9 mouse cellular contexts compared by ENCODE assay signal in the genomic region with DNA sequence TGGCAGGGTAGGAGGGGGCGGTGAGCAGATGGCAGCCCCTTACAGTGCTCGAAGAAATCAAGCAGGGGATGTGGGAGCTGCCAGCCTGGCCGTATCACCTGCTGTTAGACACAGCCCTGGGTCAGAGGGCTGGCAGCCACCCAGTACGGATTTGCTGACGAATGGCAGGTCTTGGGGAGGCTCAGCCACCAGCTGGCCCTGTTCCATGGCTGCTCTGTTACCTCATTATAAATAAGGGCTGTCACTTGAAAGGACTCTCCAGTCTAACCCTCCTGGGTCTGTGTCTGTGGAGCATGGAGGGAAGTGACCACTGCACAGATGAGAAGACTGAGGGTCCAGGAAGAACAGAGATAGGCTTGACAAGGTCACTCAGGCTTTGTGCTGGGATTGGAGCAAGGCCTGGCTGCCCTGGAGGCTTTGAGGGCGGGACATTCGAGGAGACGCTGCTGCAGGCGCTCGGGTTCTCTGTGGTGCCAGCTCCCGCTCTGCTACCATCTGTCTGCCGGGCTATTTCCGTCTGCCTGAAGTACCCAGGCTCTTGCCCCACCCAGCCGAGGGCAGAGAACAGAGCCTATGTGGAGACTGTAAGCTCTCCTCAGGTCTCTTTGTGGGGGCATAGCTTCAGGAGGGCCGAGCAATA.
DNase-seq lines count a peak whose midpoint lies in the region.
"Had no signal": no experiment of that assay in that cellular context is flagged by ENCODE, and none has a peak within 500 bp of the region (broad histone marks: within the 10 kb centered on the region; RNA-seq: fewer than 3 reads in every experiment).

No protein-coding gene starts in this region.

- peak; percentile 54 for DNase-seq in layer of hippocampus, adult 9-11 months
- DNase-seq in layer of hippocampus, adult 9-10 months (ENCODE audit: low spot score), result no peak
- peak; percentile 99 for DNase-seq in cerebellum, postnatal 36 days
- peak; percentile 99 for DNase-seq in left cerebral cortex, postnatal 4 days
- DNase-seq in skeletal muscle tissue, adult 2 months (ENCODE audit: low read depth, low spot score), result peak; percentile 45
- no peak for DNase-seq in heart, adult 9 months (ENCODE audit: low spot score in 2 of 2)
- DNase-seq in lung, postnatal 25 days (ENCODE audit: low spot score), result no peak
- no peak for DNase-seq in kidney, adult 9 months
- DNase-seq: lung, embryonic 14.5 days had no signal

- intact Hi-C loops in left cerebral cortex, postnatal 4 days (cut with DNase I), result no loop called here

Comparison
In these comparisons a context has a peak if more than half of its experiments do, and no peak if none do; other contexts are left out.
1. DNase-seq: peak in layer of hippocampus, adult 9-11 months (single experiment), cerebellum, postnatal 36 days (2 of 2), left cerebral cortex, postnatal 4 days (single experiment) and skeletal muscle tissue, adult 2 months (single experiment); none in layer of hippocampus, adult 9-10 months (single experiment), heart, adult 9 months (0 of 2), lung, postnatal 25 days (single experiment) and kidney, adult 9 months (single experiment).